Mouse (Mus musculus): Measurements from ENCODE around the gene Eps8. TPM values are rescaled to one million over a fixed set of nuclear protein-coding genes. Genes with fewer than 3 reads are reported as not detected.

The Eps8 gene
- polyA plus RNA-seq, 1 experiment from 2014 or later: 8.6 TPM

- no peak overlapping the region for H3K4me3 ChIP-seq (ENCODE audit: low read depth, low read length)
- no peak overlapping the region for H3K9ac ChIP-seq (ENCODE audit: low read length)
- no peaks in the 10 kb centered on the region for H3K4me1 ChIP-seq (ENCODE audit: control insufficient read depth, insufficient read depth, low read length)
- ATAC-seq (ENCODE audit: insufficient number of reproducible peaks, low FRiP score, low TSS enrichment, low read depth) (no peak), DNase-seq (ENCODE audit: low spot score) (no peak)
- H3K9me3 ChIP-seq (ENCODE audit: control insufficient read depth, low read length): no peaks in the 10 kb centered on the region
- H3K4me2 ChIP-seq (ENCODE audit: low read depth, severe bottlenecking): no peak overlapping the region
- H3K36me3 ChIP-seq (ENCODE audit: control insufficient read depth, insufficient read depth, low read length): no peaks in the 10 kb centered on the region
- no peak overlapping the region for H3K27ac ChIP-seq (replicated peaks; ENCODE audit: low read depth, low read length)
- no peaks in the 10 kb centered on the region for H3K27me3 ChIP-seq (ENCODE audit: control insufficient read depth, insufficient read depth, low read length)
- WGBS: 86% methylated on average over 5 of the region's 5 CpGs
These were observed 106.1 kb downstream of the Eps8 start for GRCm38 (mm10) chr6:137548613-137549012.

GRCm38 (mm10) chr6:137547555-137547954 is 107.1 kb downstream of the Eps8 start:
- WGBS: 87% methylated on average over 2 of the region's 2 CpGs
- Histone ChIP-seq H3K9ac (ENCODE audit: low read length) (no peak overlapping the region), H3K4me2 (ENCODE audit: low read depth, severe bottlenecking) (no peak overlapping the region), H3K9me3 (ENCODE audit: control insufficient read depth, low read length) (no peaks in the 10 kb centered on the region), H3K36me3 (ENCODE audit: control insufficient read depth, insufficient read depth, low read length) (no peaks in the 10 kb centered on the region), H3K4me3 (ENCODE audit: low read depth, low read length) (no peak overlapping the region), H3K4me1 (ENCODE audit: control insufficient read depth, insufficient read depth, low read length) (peaks cover 7% of the 10 kb centered on the region; the same call in 1 of the 2 replicates), H3K27me3 (ENCODE audit: control insufficient read depth, insufficient read depth, low read length) (no peaks in the 10 kb centered on the region), H3K27ac (replicated peaks; ENCODE audit: low read depth, low read length) (no peak overlapping the region)
- no peak for DNase-seq (ENCODE audit: low spot score)
- no peak for ATAC-seq (ENCODE audit: insufficient number of reproducible peaks, low FRiP score, low TSS enrichment, low read depth)

GRCm38 (mm10) chr6:137546101-137546500 is 108.6 kb downstream of the Eps8 start:
- Histone ChIP-seq H3K4me1 (ENCODE audit: control insufficient read depth, insufficient read depth, low read length) (peaks cover 14% of the 10 kb centered on the region), H3K9me3 (ENCODE audit: control insufficient read depth, low read length) (no peaks in the 10 kb centered on the region), H3K27me3 (ENCODE audit: control insufficient read depth, insufficient read depth, low read length) (no peaks in the 10 kb centered on the region), H3K27ac (replicated peaks; ENCODE audit: low read depth, low read length) (no peak overlapping the region), H3K4me2 (ENCODE audit: low read depth, severe bottlenecking) (no peak overlapping the region), H3K36me3 (ENCODE audit: control insufficient read depth, insufficient read depth, low read length) (no peaks in the 10 kb centered on the region), H3K9ac (ENCODE audit: low read length) (no peak overlapping the region), H3K4me3 (ENCODE audit: low read depth, low read length) (no peak overlapping the region)
- no peak for DNase-seq (ENCODE audit: low spot score)
- 92% methylated on average over 6 of the region's 6 CpGs for WGBS
- ATAC-seq (ENCODE audit: insufficient number of reproducible peaks, low FRiP score, low TSS enrichment, low read depth): no peak

- Histone ChIP-seq H3K27ac (replicated peaks; ENCODE audit: low read depth, low read length) (no peak overlapping the region), H3K9me3 (ENCODE audit: control insufficient read depth, low read length) (no peaks in the 10 kb centered on the region), H3K4me1 (ENCODE audit: control insufficient read depth, insufficient read depth, low read length) (peaks cover 14% of the 10 kb centered on the region), H3K9ac (ENCODE audit: low read length) (no peak overlapping the region), H3K4me2 (ENCODE audit: low read depth, severe bottlenecking) (no peak overlapping the region), H3K27me3 (ENCODE audit: control insufficient read depth, insufficient read depth, low read length) (no peaks in the 10 kb centered on the region), H3K4me3 (ENCODE audit: low read depth, low read length) (no peak overlapping the region), H3K36me3 (ENCODE audit: control insufficient read depth, insufficient read depth, low read length) (no peaks in the 10 kb centered on the region)
- ATAC-seq (ENCODE audit: insufficient number of reproducible peaks, low FRiP score, low TSS enrichment, low read depth) (no peak), DNase-seq (ENCODE audit: low spot score) (no peak)
- 89% methylated on average over 3 of the region's 3 CpGs for WGBS
These were observed 109.3 kb downstream of the Eps8 start for GRCm38 (mm10) chr6:137545341-137545740.

- peaks cover 14% of the 10 kb centered on the region for H3K4me1 ChIP-seq (ENCODE audit: control insufficient read depth, insufficient read depth, low read length)
- no peaks in the 10 kb centered on the region for H3K36me3 ChIP-seq (ENCODE audit: control insufficient read depth, insufficient read depth, low read length)
- no peak overlapping the region for H3K27ac ChIP-seq (replicated peaks; ENCODE audit: low read depth, low read length)
- H3K4me3 ChIP-seq (ENCODE audit: low read depth, low read length): no peak overlapping the region
- DNase-seq (ENCODE audit: low spot score) (no peak), ATAC-seq (ENCODE audit: insufficient number of reproducible peaks, low FRiP score, low TSS enrichment, low read depth) (no peak)
- no peaks in the 10 kb centered on the region for H3K27me3 ChIP-seq (ENCODE audit: control insufficient read depth, insufficient read depth, low read length)
- no peak overlapping the region for H3K4me2 ChIP-seq (ENCODE audit: low read depth, severe bottlenecking)
- H3K9ac ChIP-seq (ENCODE audit: low read length): no peak overlapping the region
- WGBS: 20% methylated on average over 10 of the region's 10 CpGs
- H3K9me3 ChIP-seq (ENCODE audit: control insufficient read depth, low read length): no peaks in the 10 kb centered on the region
These were observed 112.2 kb downstream of the Eps8 start for GRCm38 (mm10) chr6:137542231-137543152.

GRCm38 (mm10) chr6:137541216-137542176 is 113.2 kb downstream of the Eps8 start:
- DNase-seq (ENCODE audit: low spot score) (no peak), ATAC-seq (ENCODE audit: insufficient number of reproducible peaks, low FRiP score, low TSS enrichment, low read depth) (no peak)
- Histone ChIP-seq H3K36me3 (ENCODE audit: control insufficient read depth, insufficient read depth, low read length) (no peaks in the 10 kb centered on the region), H3K4me1 (ENCODE audit: control insufficient read depth, insufficient read depth, low read length) (peaks cover 14% of the 10 kb centered on the region), H3K9ac (ENCODE audit: low read length) (no peak overlapping the region), H3K27me3 (ENCODE audit: control insufficient read depth, insufficient read depth, low read length) (no peaks in the 10 kb centered on the region), H3K9me3 (ENCODE audit: control insufficient read depth, low read length) (no peaks in the 10 kb centered on the region), H3K27ac (replicated peaks; ENCODE audit: low read depth, low read length) (no peak overlapping the region), H3K4me2 (ENCODE audit: low read depth, severe bottlenecking) (no peak overlapping the region), H3K4me3 (ENCODE audit: low read depth, low read length) (no peak overlapping the region)
- 55% methylated on average over 17 of the region's 17 CpGs for WGBS

- DNase-seq (ENCODE audit: low spot score) (no peak), ATAC-seq (ENCODE audit: insufficient number of reproducible peaks, low FRiP score, low TSS enrichment, low read depth) (no peak)
- Histone ChIP-seq H3K4me1 (ENCODE audit: control insufficient read depth, insufficient read depth, low read length) (peaks cover 14% of the 10 kb centered on the region), H3K36me3 (ENCODE audit: control insufficient read depth, insufficient read depth, low read length) (no peaks in the 10 kb centered on the region), H3K9me3 (ENCODE audit: control insufficient read depth, low read length) (no peaks in the 10 kb centered on the region), H3K27ac (replicated peaks; ENCODE audit: low read depth, low read length) (no peak overlapping the region), H3K27me3 (ENCODE audit: control insufficient read depth, insufficient read depth, low read length) (no peaks in the 10 kb centered on the region), H3K4me2 (ENCODE audit: low read depth, severe bottlenecking) (no peak overlapping the region), H3K4me3 (ENCODE audit: low read depth, low read length) (no peak overlapping the region), H3K9ac (ENCODE audit: low read length) (no peak overlapping the region)
- WGBS: 87% methylated on average over 5 of the region's 5 CpGs
These were observed 113.9 kb downstream of the Eps8 start for GRCm38 (mm10) chr6:137540800-137541199.

- Histone ChIP-seq H3K27ac (replicated peaks; ENCODE audit: low read depth, low read length) (no peak overlapping the region), H3K36me3 (ENCODE audit: control insufficient read depth, insufficient read depth, low read length) (no peaks in the 10 kb centered on the region), H3K4me1 (ENCODE audit: control insufficient read depth, insufficient read depth, low read length) (peaks cover 14% of the 10 kb centered on the region), H3K4me2 (ENCODE audit: low read depth, severe bottlenecking) (no peak overlapping the region), H3K27me3 (ENCODE audit: control insufficient read depth, insufficient read depth, low read length) (no peaks in the 10 kb centered on the region), H3K4me3 (ENCODE audit: low read depth, low read length) (no peak overlapping the region), H3K9me3 (ENCODE audit: control insufficient read depth, low read length) (no peaks in the 10 kb centered on the region), H3K9ac (ENCODE audit: low read length) (no peak overlapping the region)
- 86% methylated on average over 6 of the region's 6 CpGs for whole genome bisulfite sequencing
- no peak for DNase-seq (ENCODE audit: low spot score)
- no peak for ATAC-seq (ENCODE audit: insufficient number of reproducible peaks, low FRiP score, low TSS enrichment, low read depth)
These were observed 114.3 kb downstream of the Eps8 start for GRCm38 (mm10) chr6:137540346-137540745.

Measured in limb, embryonic 11.5 days (tissue).